Mouse (Mus musculus): Measurements from ENCODE around the gene Ten1.

Ten1 gene

GRCm38 (mm10) chr11:116198639-116199531 lies at the start of gene Ten1, which contains the start of gene Acox1:
Ten1 (plus strand) TSS chr11:116198855.
Acox1 (minus strand) TSS chr11:116199045.
- DNase-seq (ENCODE audit: low read depth, low spot score) = peak; percentile 94

- no peak for DNase-seq (ENCODE audit: low read depth, low spot score)
Measured at GRCm38 (mm10) chr11:116149341-116149740, 49.3 kb upstream of the Ten1 start.

GRCm38 (mm10) chr11:116150960-116151359 lies 47.7 kb upstream of the Ten1 start:
- no peak for DNase-seq (ENCODE audit: low read depth, low spot score)

- no peak for DNase-seq (ENCODE audit: low read depth, low spot score)
Measured at GRCm38 (mm10) chr11:116161312-116161711, 37.3 kb upstream of the Ten1 start.

GRCm38 (mm10) chr11:116162146-116162545 lies 36.5 kb upstream of the Ten1 start:
- no peak for DNase-seq (ENCODE audit: low read depth, low spot score)

- DNase-seq (ENCODE audit: low read depth, low spot score) = no peak
Measured at GRCm38 (mm10) chr11:116163002-116163401, 35.7 kb upstream of the Ten1 start.

GRCm38 (mm10) chr11:116167232-116167631 lies 31.4 kb upstream of the Ten1 start:
- DNase-seq (ENCODE audit: low read depth, low spot score) = peak; percentile 19

- DNase-seq (ENCODE audit: low read depth, low spot score) = peak; percentile 94
Measured at GRCm38 (mm10) chr11:116167884-116168439, 30.7 kb upstream of the Ten1 start, which contains the start of gene Fbf1. Fbf1 (minus strand) TSS chr11:116168166.

GRCm38 (mm10) chr11:116169214-116169613 lies 29.4 kb upstream of the Ten1 start:
- DNase-seq (ENCODE audit: low read depth, low spot score) = no peak

GRCm38 (mm10) chr11:116170003-116170800 lies 28.5 kb upstream of the Ten1 start:
- no peak for DNase-seq (ENCODE audit: low read depth, low spot score)

- DNase-seq (ENCODE audit: low read depth, low spot score) = no peak
Measured at GRCm38 (mm10) chr11:116171959-116172358, 26.7 kb upstream of the Ten1 start.

- no peak for DNase-seq (ENCODE audit: low read depth, low spot score)
Measured at GRCm38 (mm10) chr11:116174775-116175448, 23.7 kb upstream of the Ten1 start.

GRCm38 (mm10) chr11:116176010-116176409 lies 22.6 kb upstream of the Ten1 start:
- DNase-seq (ENCODE audit: low read depth, low spot score) = no peak

GRCm38 (mm10) chr11:116178411-116179121 lies 20.1 kb upstream of the Ten1 start:
- no peak for DNase-seq (ENCODE audit: low read depth, low spot score)

GRCm38 (mm10) chr11:116185836-116186235 lies 12.8 kb upstream of the Ten1 start:
- DNase-seq (ENCODE audit: low read depth, low spot score) = no peak

GRCm38 (mm10) chr11:116186360-116186759 lies 12.3 kb upstream of the Ten1 start:
- no peak for DNase-seq (ENCODE audit: low read depth, low spot score)

GRCm38 (mm10) chr11:116187226-116187930 lies 11.3 kb upstream of the Ten1 start:
- no peak for DNase-seq (ENCODE audit: low read depth, low spot score)

- no peak for DNase-seq (ENCODE audit: low read depth, low spot score)
Measured at GRCm38 (mm10) chr11:116194619-116195018, 4.0 kb upstream of the Ten1 start.

- no peak for DNase-seq (ENCODE audit: low read depth, low spot score)
Measured at GRCm38 (mm10) chr11:116195252-116195651, 3.4 kb upstream of the Ten1 start.

- DNase-seq (ENCODE audit: low read depth, low spot score) = no peak
Measured at GRCm38 (mm10) chr11:116196336-116196735, 2.3 kb upstream of the Ten1 start.

All from forelimb bud, embryonic 11.5 days (tissue).